Mouse (Mus musculus) ES-Bruce4 (cell line): Measurements from ENCODE around the gene Sgms1. TPM values are rescaled to one million over a fixed set of nuclear protein-coding genes. Genes with fewer than 3 reads are reported as not detected.
A peak's percentile ranks its signal among the peaks of the same experiment; 100 is the strongest.

Source experiments
- H3K27ac ChIP-seq: 2 replicates; pipeline ENCODE4 v1.5.1; 2012; ENCODE audit warnings: low read length, inconsistent platforms; ENCODE audit not compliant: insufficient read depth
- H3K27me3 ChIP-seq: 2 replicates; pipeline ENCODE4 v1.6.1; 2012; ENCODE audit warnings: mild to moderate bottlenecking, low read length, inconsistent platforms; ENCODE audit not compliant: control insufficient read depth, poor library complexity, insufficient read depth, severe bottlenecking
- H3K36me3 ChIP-seq: 2 replicates; pipeline ENCODE4 v1.6.1; 2012; ENCODE audit warnings: inconsistent platforms, mild to moderate bottlenecking, low read length, moderate library complexity; ENCODE audit not compliant: control insufficient read depth, poor library complexity, insufficient read depth, severe bottlenecking
- H3K4me1 ChIP-seq: one replicate; pipeline ENCODE4 v1.8.1; 2011; ENCODE audit warnings: low read length; ENCODE audit not compliant: control insufficient read depth, insufficient read depth
- H3K4me3 ChIP-seq: 2 replicates; pipeline ENCODE4 v1.5.1; 2011; ENCODE audit warnings: low read depth, mild to moderate bottlenecking, low read length
- H3K9ac ChIP-seq: 2 replicates; pipeline ENCODE4 v1.6.1; 2012; ENCODE audit warnings: low read depth, mild to moderate bottlenecking, inconsistent platforms; ENCODE audit not compliant: poor library complexity, severe bottlenecking
- H3K9me3 ChIP-seq: replicated peaks from 2 replicates; pipeline ENCODE4 v1.6.1; 2012; ENCODE audit warnings: mild to moderate bottlenecking, low read length, inconsistent platforms; ENCODE audit not compliant: control insufficient read depth, poor library complexity, insufficient read depth, severe bottlenecking
- CTCF ChIP-seq: IDR thresholded peaks from one replicate; pipeline ENCODE4 v1.8.1; 2011; ENCODE audit warnings: low read depth, low read length
- EP300 ChIP-seq: IDR thresholded peaks from 2 replicates; pipeline ENCODE4 v1.6.1; 2011; ENCODE audit warnings: low read depth, low read length; ENCODE audit not compliant: insufficient read depth
- POLR2A ChIP-seq: IDR thresholded peaks from one replicate; pipeline ENCODE4 v1.8.1; 2011; ENCODE audit warnings: low read length; ENCODE audit not compliant: insufficient read depth
- polyA plus RNA-seq: library from polyadenylated mRNA; stranded (reverse); fragments of >200 nt; gene quantifications from 2 replicates; pipeline ENCODE4 v1.2.4, GENCODE M21; 2011; ENCODE audit warnings: low read depth; ENCODE audit not compliant: missing spikeins, insufficient read depth, insufficient read length

Sgms1 gene
- polyA plus RNA-seq, 1 experiment, result 69.7 TPM

GRCm38 (mm10) chr19:32345181-32345745, 44.3 kb downstream of the Sgms1 start:
- TF ChIP-seq POLR2A (no peak), CTCF (no peak), EP300 (no peak)
- no peaks in the 10 kb centered on the region for H3K27me3 ChIP-seq
- H3K9me3 ChIP-seq, result no peaks in the 10 kb centered on the region
- no peak overlapping the region for H3K27ac ChIP-seq
- no peak overlapping the region for H3K4me3 ChIP-seq
- H3K36me3 ChIP-seq, result no peaks in the 10 kb centered on the region
- H3K4me1 ChIP-seq, result no peaks in the 10 kb centered on the region
- no peak overlapping the region for H3K9ac ChIP-seq

GRCm38 (mm10) chr19:32344738-32345121, 44.8 kb downstream of the Sgms1 start:
- H3K36me3 ChIP-seq, result no peaks in the 10 kb centered on the region
- TF ChIP-seq CTCF (no peak), EP300 (no peak), POLR2A (no peak)
- H3K4me1 ChIP-seq, result no peaks in the 10 kb centered on the region
- no peak overlapping the region for H3K9ac ChIP-seq
- H3K9me3 ChIP-seq, result no peaks in the 10 kb centered on the region
- no peak overlapping the region for H3K4me3 ChIP-seq
- no peaks in the 10 kb centered on the region for H3K27me3 ChIP-seq
- peak overlapping the region; percentile 81 for H3K27ac ChIP-seq

GRCm38 (mm10) chr19:32343937-32344737, 45.4 kb downstream of the Sgms1 start:
- no peaks in the 10 kb centered on the region for H3K4me1 ChIP-seq
- peak overlapping the region; percentile 49 for H3K4me3 ChIP-seq

GRCm38 (mm10) chr19:32342436-32342835, 47.1 kb downstream of the Sgms1 start:
- no peak overlapping the region for H3K9ac ChIP-seq
- no peaks in the 10 kb centered on the region for H3K4me1 ChIP-seq
- H3K27ac ChIP-seq, result no peak overlapping the region
- no peak for TF ChIP-seq EP300
- no peak for TF ChIP-seq POLR2A
- H3K27me3 ChIP-seq, result no peaks in the 10 kb centered on the region
- H3K4me3 ChIP-seq, result no peak overlapping the region
- H3K36me3 ChIP-seq, result no peaks in the 10 kb centered on the region
- no peaks in the 10 kb centered on the region for H3K9me3 ChIP-seq

More at GRCm38 (mm10) chr19:32343937-32344737, 45.4 kb downstream of the Sgms1 start:
- Histone ChIP-seq H3K36me3 (no peaks in the 10 kb centered on the region), H3K27ac (peak overlapping the region; percentile 81), H3K9me3 (no peaks in the 10 kb centered on the region), H3K27me3 (no peaks in the 10 kb centered on the region), H3K9ac (peak overlapping the region; percentile 44)
- no peak for TF ChIP-seq CTCF
- TF ChIP-seq EP300, result no peak

GRCm38 (mm10) chr19:32341091-32341490, 48.4 kb downstream of the Sgms1 start:
- Histone ChIP-seq H3K4me1 (no peaks in the 10 kb centered on the region), H3K9ac (no peak overlapping the region), H3K36me3 (no peaks in the 10 kb centered on the region), H3K4me3 (no peak overlapping the region), H3K9me3 (no peaks in the 10 kb centered on the region), H3K27me3 (no peaks in the 10 kb centered on the region), H3K27ac (no peak overlapping the region)
- TF ChIP-seq EP300 (no peak), POLR2A (no peak), CTCF (no peak)

GRCm38 (mm10) chr19:32340168-32340567, 49.3 kb downstream of the Sgms1 start:
- TF ChIP-seq EP300, result no peak
- TF ChIP-seq POLR2A, result no peak
- TF ChIP-seq CTCF, result no peak
- Histone ChIP-seq H3K9ac (no peak overlapping the region), H3K4me3 (no peak overlapping the region), H3K27ac (no peak overlapping the region), H3K4me1 (peaks cover 1% of the 10 kb centered on the region), H3K27me3 (no peaks in the 10 kb centered on the region), H3K9me3 (no peaks in the 10 kb centered on the region), H3K36me3 (no peaks in the 10 kb centered on the region)
